Mouse (Mus musculus) cerebellum, adult 9-10 months (tissue): ENCODE data around the gene Rbm38.

ENCODE experiments used
- DNase-seq: peaks from one replicate; pipeline ENCODE4 v3.0.0; 2022

Gene Rbm38

DNA sequence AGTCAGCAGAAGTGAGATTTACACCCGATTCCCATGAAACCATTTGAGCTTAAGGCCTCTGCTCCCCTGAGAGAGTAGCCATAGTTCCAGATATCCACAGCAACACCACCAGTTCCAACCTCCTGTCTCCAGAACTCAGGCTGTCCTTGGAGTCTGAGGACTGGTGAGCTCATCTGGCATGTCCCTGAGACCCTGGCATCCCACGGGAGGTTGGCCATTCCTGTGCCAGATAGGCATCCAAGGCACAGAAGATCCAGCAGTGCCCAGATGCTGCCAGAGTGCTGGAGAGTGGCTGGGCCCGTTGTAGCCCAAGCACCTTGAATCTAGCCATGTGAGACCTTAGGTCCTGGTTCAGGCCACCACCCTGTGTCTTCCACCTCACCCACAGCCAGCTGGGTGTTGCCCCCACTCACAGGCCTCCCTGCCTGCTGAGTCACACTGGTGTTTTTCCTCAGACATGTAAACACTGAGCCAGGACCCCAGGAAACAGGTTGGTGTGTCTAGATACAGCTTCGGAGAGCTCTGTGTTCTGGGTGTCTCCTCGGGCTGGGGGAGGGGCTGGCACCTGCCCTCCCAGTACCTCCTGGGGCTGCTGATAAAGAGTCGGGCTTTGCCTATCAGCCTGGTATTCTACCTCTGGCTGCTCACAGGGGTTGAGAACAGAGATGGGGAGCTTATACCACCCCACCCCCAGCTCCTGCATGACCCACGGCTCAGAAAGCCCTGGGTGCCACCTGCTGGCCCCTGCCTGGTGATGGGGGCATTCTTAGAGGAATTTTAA lies 17.7 kb downstream of the Rbm38 start:
- DNase-seq = no peak

- DNase-seq = no peak
These were observed 18.7 kb downstream of the Rbm38 start for GRCm38 (mm10) chr2:173039041-173039440.

GRCm38 (mm10) chr2:173040803-173041202 lies 20.5 kb downstream of the Rbm38 start:
- DNase-seq = no peak

- DNase-seq = no peak
These were observed 20.9 kb downstream of the Rbm38 start for GRCm38 (mm10) chr2:173041242-173041641.

DNA sequence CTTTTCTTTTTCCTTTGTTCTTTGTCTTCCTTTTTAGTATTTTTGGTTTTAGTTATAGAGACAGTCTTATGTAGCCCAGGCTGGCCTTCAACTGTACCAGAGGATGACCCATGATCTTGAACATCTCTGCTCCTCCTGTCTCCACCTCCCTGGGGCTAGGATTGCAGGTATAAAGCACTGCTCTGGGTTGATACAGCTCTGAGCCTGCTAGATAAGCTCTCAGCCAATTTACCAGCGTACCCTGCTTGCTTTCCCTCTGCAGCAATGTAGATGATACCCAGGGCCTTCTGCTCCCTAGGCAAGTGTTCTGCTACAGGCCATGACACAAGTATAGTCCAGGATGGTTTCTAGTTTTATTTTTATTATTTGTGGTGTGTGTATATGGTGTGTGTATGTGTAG lies 21.6 kb downstream of the Rbm38 start:
- no peak for DNase-seq

- DNase-seq = no peak
These were observed 22.3 kb downstream of the Rbm38 start for GRCm38 (mm10) chr2:173042504-173043162.

GRCm38 (mm10) chr2:173044198-173044970 lies 24.1 kb downstream of the Rbm38 start:
- no peak for DNase-seq

- DNase-seq = no peak
These were observed 26.4 kb downstream of the Rbm38 start for GRCm38 (mm10) chr2:173046582-173047297.

GRCm38 (mm10) chr2:173047471-173047870 lies 27.2 kb downstream of the Rbm38 start:
- DNase-seq = no peak

DNA sequence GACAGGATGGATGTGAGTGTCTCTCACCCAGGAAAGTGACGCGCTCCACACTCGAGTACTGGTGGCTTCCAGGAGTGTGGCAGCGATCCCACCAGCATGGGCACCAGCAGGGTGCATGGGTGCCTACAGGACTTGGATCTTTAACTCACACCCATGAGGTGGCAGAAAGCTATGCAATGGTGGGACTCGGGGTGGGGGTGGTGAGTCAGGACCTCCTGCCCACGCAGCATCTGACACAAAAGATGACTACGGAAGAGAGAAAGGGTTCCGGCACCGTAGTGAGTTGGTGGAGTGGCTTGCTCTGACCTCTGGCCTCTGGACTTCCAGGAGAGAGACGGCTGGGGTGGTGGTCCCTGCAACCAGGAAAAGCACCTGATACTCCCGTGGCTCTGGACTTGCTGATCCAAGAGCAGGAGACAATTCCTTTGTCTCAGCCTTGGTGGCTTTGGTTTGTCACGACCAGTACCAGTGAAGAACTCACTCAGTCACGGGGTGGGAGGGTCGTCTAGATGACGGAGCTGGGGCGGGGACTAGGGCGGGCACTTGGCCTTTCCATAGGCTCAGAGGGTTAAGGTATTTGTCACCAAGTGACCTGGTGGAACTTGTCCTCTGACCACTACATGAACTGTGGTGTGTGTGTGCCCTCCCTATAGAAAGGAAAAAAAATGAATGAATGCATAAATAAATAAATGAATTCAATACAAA lies 27.9 kb downstream of the Rbm38 start:
- no peak for DNase-seq

GRCm38 (mm10) chr2:173049231-173049630 lies 28.9 kb downstream of the Rbm38 start:
- DNase-seq = no peak

DNA sequence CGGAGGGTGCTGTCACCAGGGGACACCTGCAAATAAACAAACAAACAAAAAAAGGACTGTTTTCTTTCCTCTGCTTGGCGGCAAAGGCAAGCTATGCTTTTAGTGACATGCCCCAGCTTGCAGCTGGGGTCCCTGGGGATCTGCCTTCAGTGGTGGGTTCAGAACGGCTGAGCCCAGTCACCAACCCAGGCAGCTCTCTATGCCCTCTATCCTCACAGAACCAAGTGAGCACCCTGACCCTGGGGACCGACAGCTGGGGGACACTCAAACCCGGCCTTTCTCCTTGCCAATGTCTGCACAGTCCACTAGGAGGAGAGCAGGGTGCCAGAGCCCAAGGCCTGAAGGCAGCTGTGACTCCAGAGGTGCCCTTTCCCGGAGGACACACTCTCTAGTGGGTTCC lies 29.5 kb downstream of the Rbm38 start:
- DNase-seq = no peak

GRCm38 (mm10) chr2:173050604-173051382 lies 30.5 kb downstream of the Rbm38 start:
- no peak for DNase-seq

DNA sequence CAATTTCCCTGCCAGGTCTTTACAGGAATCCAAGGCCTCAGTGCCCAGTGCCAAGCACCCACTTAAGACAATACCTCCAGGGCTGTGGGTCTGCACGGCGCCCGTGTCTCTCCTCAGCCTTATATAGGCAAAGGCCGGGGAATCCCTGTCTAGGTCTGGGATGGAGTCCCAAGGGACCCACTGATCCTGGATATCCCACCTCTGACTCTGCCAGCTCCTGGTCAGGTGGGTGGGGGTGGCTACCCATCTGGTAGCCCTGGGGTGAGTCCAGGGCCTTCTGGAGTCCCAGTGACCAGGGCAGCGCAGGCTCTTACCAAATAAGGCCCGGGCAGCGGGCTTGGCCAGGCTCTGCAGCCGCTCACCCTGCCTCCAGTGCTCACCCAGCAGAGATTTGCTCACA lies 32.6 kb downstream of the Rbm38 start:
- DNase-seq = no peak

GRCm38 (mm10) chr2:173053846-173054245 lies 33.5 kb downstream of the Rbm38 start:
- no peak for DNase-seq

DNA sequence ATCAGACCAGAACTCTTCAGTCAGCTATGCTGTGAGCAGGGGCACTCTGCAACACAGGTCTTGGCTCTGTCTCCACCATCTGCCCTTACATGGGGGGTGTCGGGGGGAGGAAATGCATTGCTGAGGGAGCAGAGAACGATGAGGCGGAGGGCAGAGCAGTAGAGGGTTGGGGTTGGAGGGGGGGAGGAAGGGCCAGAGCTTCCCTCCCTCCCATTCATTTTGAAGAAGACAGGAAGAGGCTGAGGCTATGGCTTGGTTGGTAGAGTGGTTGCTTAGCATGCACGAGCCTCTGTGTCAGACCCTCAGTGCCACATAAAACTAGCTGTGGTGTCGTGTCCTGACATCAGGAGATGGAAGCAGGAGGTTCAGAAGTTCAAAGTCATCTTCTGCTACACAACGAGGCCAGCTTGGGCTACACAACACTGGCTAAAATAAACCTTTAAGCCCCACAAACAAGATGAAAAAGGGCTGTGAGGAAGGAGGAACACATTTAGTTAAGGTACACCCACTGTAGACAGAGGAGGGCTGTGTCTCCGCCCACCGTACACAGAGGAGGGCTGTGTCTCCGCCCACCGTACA lies 36.1 kb downstream of the Rbm38 start:
- no peak for DNase-seq

GRCm38 (mm10) chr2:173056882-173057315 lies 36.6 kb downstream of the Rbm38 start:
- no peak for DNase-seq

- no peak for DNase-seq
These were observed 37.3 kb downstream of the Rbm38 start for GRCm38 (mm10) chr2:173057623-173058022.

- no peak for DNase-seq
These were observed 38.0 kb downstream of the Rbm38 start for GRCm38 (mm10) chr2:173058263-173058662.

- DNase-seq = no peak
These were observed 40.2 kb downstream of the Rbm38 start for GRCm38 (mm10) chr2:173060450-173060849.
